Mouse (Mus musculus) gastrocnemius, postnatal 36 days (tissue): ENCODE measurements around the gene Hdac10. TPM values are rescaled to one million over a fixed set of nuclear protein-coding genes. Genes with fewer than 3 reads are reported as not detected.

Source experiments
- DNase-seq, 2 experiments: peaks; one replicate each; pipeline ENCODE4 v3.0.0; 2022
- intact Hi-C: fragments of 180-260 bp; cut with DNase I; formaldehyde crosslinking; loops from one replicate; pipeline ENCODE4 v1.15.1; 2025
- microRNA-seq, 2 experiments: library from miRNA; unstranded; fragments of <30 nt; microRNA quantifications; one replicate each; pipeline ENCODE4 v1.2.0; 2021
- total RNA-seq, 2 experiments: library from RNA; stranded (reverse); gene quantifications; 2 replicates each; pipeline ENCODE4 v1.2.3; 2021

Gene Hdac10
- total RNA-seq, 2 experiments from 2014 or later = 4.9 to 6.4 TPM

DNA sequence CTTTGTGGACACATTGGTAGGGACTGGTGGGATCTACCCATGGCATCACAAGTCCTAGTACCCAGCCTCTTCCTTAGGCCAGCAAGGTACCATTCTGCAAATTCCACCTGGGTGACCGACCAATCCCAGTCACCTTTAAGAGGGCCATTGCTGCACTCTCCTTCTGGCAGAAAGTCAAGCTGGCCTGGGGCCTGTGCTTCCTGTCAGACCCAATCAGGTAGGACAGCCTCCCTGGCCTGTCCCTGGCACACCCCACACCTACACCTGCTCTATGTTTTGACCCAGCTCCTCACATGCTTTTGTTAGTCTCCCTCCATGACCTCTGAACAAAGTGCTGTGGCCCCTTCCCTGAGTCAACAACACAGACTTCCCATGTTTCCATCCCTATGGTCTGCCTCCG, 43.7 kb downstream of the Hdac10 start:
- intact Hi-C loops = loop anchor here (5.0 kb wide), 1 partner anchor 127 kb away; the partner anchor contains the start of gene Ppp6r2
- DNase-seq = no peak

DNA sequence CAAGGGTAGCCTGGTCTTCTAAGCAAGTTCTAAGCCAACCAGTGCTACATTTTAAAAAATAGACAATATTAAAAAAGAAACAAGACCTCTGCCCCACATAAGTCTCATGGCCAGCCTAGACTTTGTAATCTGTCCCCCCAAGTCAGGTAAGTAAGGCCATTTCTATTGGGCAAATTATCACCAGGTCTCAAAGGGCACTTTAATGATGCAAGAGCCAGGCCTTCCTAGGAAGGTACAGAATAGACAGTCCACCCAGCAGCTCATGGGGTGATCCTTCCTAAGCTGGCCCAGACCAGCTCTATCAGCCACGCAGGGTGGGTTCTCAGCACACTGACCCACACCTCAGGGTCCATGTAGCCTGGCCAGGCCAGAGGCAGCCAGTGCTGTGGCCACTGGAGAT, 44.6 kb downstream of the Hdac10 start:
- no peak for DNase-seq
- intact Hi-C loops = no loop called here

DNA sequence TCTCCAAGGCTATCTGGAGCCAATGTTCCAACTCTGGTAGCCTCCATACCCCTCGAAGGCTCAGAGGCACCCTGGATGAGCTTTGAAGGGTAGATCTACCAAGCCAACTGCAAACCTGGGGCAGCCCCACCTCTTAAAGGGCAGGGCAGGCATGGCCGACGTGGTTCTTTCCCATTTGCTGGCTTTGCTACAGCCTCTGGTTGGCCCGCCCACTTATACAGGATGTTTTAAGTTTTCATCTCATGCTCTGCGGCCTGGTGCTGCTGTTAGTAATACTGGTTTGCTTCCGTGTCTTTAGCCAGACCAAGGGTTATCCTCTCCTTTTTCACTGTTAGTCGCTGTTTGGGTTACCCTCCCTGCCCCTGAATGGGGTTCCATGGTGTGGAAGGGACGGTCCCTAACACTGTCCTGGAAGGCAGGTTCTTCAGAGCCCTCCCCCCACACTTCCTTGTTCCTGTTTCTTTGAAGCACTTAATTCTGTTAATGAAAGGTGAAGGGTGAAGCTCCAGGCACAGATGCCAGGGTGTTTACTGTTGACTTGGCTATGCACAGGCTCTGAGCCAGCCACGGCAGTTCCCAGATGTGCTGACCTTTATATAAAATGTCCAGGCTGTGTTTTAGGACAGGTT, 50.2 kb downstream of the Hdac10 start:
- intact Hi-C loops = loop anchor here (5.0 kb wide), 2 partner anchors 44 to 251 kb away; partner anchors contain the start of gene Tubgcp6

GRCm38 (mm10) chr15:89076156-89076731, 52.3 kb downstream of the Hdac10 start:
- intact Hi-C loops = loop anchor here (5.0 kb wide), 2 partner anchors 46 to 249 kb away; partner anchors contain the start of gene Tubgcp6
- peak; percentile 40 to 62 for DNase-seq

More for the DNA sequence above, 50.2 kb downstream of the Hdac10 start:
- DNase-seq = no peak

- intact Hi-C loops = loop anchor here (5.0 kb wide), 2 partner anchors 47 to 248 kb away; partner anchors contain the start of gene Tubgcp6
Measured at GRCm38 (mm10) chr15:89075478-89076147, 52.9 kb downstream of the Hdac10 start.

DNA sequence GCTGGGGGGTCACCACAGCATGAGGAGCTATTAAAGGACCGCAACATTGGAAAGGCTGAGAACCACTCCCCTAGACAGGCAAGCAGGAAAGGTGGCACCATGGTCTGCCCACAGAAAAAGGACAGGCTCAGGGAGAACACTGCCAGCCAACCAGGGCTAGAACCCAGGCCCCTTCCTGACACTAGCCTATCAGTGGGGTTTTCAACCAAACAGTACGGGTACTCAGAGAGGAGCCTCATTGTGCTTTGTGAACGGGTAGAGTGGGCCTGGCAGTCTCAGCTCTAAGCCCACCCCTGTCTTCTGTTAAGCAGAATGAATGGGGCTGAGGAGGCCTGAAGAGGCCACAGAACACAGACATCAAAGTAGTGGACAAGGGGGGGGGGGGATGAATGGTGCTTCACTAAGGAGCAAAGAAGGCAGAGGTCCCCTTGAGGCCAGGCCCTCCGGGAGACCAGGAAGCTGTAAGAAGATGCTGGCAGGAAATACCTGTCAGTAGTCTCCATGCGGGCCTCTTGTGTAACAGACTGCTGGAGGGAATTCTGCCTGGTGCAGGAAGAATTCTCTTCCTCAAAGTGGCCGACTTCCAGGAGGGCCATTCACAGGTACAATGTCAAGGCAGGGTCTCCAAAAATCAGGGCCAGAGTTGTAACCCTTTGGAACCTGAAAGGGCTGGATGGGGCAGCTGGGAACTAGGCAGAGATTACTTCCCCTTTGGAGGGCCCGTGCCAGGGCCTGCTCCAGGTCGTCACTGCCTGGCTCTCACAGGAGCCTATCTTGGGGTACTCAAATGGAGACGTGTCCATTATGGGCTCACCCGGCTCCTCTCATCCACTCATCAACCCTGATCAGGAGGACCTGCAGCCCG, 53.7 kb downstream of the Hdac10 start, which contains the start of gene Trabd:
Gene Trabd, plus strand, starts transcription at position 512 of the 865 bp plus-strand sequence.
- intact Hi-C loops = loop anchor here (5.0 kb wide), 2 partner anchors 47 to 248 kb away; partner anchors contain the start of gene Tubgcp6
- no peak for DNase-seq

More at GRCm38 (mm10) chr15:89075478-89076147, 52.9 kb downstream of the Hdac10 start:
- peak; percentile 83 to 87 for DNase-seq

DNA sequence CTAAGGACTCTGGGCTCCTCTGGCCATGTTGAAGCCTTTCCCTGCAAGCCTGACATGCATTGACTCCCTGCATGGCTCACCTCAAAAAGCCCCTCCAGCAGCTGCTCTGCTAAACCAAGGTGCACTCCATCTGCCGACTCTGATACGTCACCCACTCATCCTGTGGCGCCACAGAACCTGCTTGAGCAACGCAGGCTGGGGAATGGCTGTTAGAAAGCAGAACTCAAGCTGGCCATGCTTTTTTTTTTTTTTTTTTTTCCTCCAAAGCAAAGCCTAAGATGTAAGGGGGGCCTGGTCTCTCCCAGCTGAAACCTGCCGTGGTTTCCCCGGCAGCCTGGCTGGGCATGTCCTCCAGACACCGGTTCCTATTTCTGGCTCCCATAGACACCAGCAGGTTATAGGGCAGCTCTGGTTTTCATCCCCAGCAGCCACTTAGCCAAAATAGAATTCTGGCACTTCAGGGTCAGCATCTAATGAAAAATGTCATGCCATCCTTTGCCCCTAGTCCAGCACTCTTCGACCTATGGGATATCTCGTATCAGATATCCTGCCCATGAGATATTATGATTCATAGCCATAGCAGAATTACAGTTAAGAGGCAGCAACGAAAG, 54.4 kb downstream of the Hdac10 start:
- no peak for DNase-seq
- intact Hi-C loops = no loop called here

Small RNA genes lying within 50 kb of the gene (microRNA-seq; reads per million reads assigned to microRNA genes)
- gene Mir7118 = 0 to 0.36 reads per million in 2 experiments

Other genes with a start within 250 kb of the Hdac10 start
- not detected for gene Ttll8, start 174.3 kb downstream of the Hdac10 start, total RNA-seq
- gene Mlc1, start 149.7 kb downstream of the Hdac10 start, total RNA-seq = not detected
- gene Mov10l1, start 145.8 kb downstream of the Hdac10 start, total RNA-seq = not detected
- not detected for gene Panx2, start 69.0 kb downstream of the Hdac10 start, total RNA-seq
- gene Trabd, start 53.6 kb downstream of the Hdac10 start, total RNA-seq = 10 to 100 TPM; 29.5 to 29.7 TPM
- gene Selenoo, start 39.6 kb downstream of the Hdac10 start, total RNA-seq = 10 to 100 TPM; 12.5 to 14.4 TPM
- gene Tubgcp6, start 5.6 kb downstream of the Hdac10 start, total RNA-seq = 1 to 10 TPM; 7.0 to 8.0 TPM
- gene Mapk12, start 12.0 kb upstream of the Hdac10 start, total RNA-seq = 100 to 1,000 TPM; 131 to 136 TPM
- gene Mapk11, start 20.9 kb upstream of the Hdac10 start, total RNA-seq = 1 to 10 TPM in 1 of 2 experiments, under 1 TPM in 1; 0.79 to 1.1 TPM
- 1 to 10 TPM; 8.9 to 9.6 TPM for gene Plxnb2, start 52.1 kb upstream of the Hdac10 start, total RNA-seq
- 1 to 10 TPM; 7.6 to 9.0 TPM for gene Dennd6b, start 67.8 kb upstream of the Hdac10 start, total RNA-seq
- gene Ppp6r2, start 82.9 kb upstream of the Hdac10 start, total RNA-seq = 10 to 100 TPM; 81.0 to 85.9 TPM
- 10 to 100 TPM; 62.0 to 62.1 TPM for gene Sbf1, start 186.6 kb upstream of the Hdac10 start, total RNA-seq
- gene Adm2, start 194.0 kb upstream of the Hdac10 start, total RNA-seq = not detected
- gene Miox, start 205.7 kb upstream of the Hdac10 start, total RNA-seq = not detected
- 10 to 100 TPM; 12.0 to 12.6 TPM for gene Lmf2, start 227.0 kb upstream of the Hdac10 start, total RNA-seq
- gene Ncaph2, start 227.0 kb upstream of the Hdac10 start, total RNA-seq = 10 to 100 TPM; 36.7 to 43.0 TPM
- 10 to 100 TPM; 12.0 to 19.1 TPM for gene Sco2, start 245.1 kb upstream of the Hdac10 start, total RNA-seq
- gene Tymp, start 248.3 kb upstream of the Hdac10 start, total RNA-seq = under 1 TPM; 0.35 to 0.48 TPM